Mouse (Mus musculus): ENCODE measurements around the gene Pde6h. TPM values are rescaled to one million over a fixed set of nuclear protein-coding genes. Genes with fewer than 3 reads are reported as not detected.

Gene Pde6h
- total RNA-seq, 4 experiments from 2014 or later, result not detected

GRCm38 (mm10) chr6:136910247-136910890, 13.3 kb upstream of the Pde6h start:
- no peak for DNase-seq (ENCODE audit: low spot score in 2 of 2)

DNA sequence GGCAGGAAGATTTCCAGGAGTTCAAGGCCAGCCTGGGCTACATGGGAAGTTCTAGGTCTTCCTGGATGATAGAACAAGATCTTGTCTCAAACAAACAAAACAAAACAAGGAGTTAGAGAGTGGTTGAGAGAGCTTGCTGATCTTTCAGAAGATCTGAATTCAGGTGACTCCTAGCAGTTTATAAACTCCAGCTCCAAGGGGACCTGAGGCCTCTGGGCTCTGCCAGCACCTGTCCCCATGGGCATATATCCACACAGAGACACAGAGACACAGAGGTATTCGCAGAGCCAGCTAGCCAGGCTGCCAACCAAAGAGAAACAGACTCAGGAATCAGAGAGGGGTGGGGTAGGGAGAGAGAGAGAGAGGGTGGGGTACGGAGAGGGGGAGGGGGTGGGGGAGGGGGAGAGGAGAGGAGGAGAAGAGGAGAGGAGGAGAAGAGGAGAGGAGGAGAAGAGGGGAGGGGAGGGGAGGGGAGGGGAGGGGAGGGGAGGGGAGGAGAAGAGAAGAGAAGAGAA, 10.8 kb upstream of the Pde6h start:
- DNase-seq (ENCODE audit: low spot score in 2 of 2), result no peak

GRCm38 (mm10) chr6:136913384-136914126, 10.1 kb upstream of the Pde6h start:
- peak in 1 of 2 experiments; percentile 21 for DNase-seq (ENCODE audit: low spot score in 2 of 2)

DNA sequence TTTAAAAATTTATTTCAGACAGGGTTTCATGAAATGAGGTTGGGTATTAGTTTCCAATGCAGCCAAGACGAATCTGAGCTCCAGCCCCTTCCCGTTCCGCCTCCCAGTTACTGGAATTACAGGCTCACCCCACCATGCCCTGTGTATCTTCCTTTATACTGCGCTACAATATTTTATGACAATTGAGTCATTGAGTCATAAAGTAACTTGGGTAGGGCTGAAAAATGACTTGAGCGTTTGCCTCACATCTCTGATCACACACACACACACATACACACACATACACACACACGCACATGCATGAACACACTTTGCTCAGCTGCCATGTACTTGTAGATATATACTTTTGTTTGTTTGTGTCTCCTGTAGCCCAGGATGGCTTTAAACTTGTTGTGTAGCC, 9.4 kb upstream of the Pde6h start:
- DNase-seq (ENCODE audit: low spot score in 2 of 2), result no peak

DNA sequence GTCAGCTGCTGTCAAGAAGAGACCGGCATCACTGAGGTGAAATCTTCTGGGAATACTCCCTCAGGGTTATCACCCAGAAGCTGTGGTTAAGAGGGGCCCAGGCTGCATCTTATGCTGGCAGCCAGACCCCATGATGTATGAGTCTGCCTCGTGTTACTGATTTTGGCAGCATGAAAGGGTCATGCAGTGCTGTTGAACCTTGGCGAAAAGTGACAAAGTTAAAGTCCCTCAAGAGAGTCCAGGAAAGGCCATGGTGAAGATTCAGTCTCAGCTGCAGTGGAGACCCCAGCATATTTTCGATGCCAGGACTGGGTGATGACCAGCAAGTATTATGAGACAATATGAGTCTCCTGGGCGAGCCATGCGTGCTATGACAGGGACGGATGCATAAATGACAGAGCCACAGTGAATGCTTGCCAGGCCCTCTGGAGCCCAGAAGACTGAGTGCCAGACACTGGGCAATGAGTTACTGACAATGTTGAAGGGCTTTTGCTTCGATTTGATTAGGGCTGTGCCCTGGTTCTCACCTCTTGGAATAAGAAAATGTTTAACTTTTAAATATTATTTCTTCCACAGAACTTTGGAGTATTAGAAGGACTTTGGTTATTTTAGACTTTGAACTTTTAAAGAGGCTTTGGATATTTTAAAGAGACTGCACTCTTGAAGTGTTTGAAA, 7.8 kb upstream of the Pde6h start:
- no peak for DNase-seq (ENCODE audit: low spot score in 2 of 2)

DNA sequence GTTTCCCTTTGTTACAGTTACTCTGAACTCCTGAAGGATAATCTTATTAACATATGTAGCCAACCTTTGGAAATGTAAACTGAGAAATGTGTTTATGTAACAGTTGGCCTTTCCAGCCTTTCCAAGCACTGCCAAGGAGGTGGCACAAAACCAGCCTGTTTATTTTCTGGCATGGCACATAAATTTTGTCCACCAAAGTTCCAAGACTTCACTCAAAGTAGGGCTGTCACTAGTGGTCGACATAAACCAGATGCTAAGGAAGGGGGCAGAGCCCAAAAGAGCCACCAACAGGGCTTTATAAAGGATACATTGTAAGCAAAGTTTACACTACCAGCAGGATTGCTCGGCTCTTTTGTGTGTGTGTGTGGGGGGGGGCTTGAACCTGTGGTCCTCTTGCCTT, 5.7 kb upstream of the Pde6h start:
- no peak for DNase-seq (ENCODE audit: low spot score in 2 of 2)

DNA sequence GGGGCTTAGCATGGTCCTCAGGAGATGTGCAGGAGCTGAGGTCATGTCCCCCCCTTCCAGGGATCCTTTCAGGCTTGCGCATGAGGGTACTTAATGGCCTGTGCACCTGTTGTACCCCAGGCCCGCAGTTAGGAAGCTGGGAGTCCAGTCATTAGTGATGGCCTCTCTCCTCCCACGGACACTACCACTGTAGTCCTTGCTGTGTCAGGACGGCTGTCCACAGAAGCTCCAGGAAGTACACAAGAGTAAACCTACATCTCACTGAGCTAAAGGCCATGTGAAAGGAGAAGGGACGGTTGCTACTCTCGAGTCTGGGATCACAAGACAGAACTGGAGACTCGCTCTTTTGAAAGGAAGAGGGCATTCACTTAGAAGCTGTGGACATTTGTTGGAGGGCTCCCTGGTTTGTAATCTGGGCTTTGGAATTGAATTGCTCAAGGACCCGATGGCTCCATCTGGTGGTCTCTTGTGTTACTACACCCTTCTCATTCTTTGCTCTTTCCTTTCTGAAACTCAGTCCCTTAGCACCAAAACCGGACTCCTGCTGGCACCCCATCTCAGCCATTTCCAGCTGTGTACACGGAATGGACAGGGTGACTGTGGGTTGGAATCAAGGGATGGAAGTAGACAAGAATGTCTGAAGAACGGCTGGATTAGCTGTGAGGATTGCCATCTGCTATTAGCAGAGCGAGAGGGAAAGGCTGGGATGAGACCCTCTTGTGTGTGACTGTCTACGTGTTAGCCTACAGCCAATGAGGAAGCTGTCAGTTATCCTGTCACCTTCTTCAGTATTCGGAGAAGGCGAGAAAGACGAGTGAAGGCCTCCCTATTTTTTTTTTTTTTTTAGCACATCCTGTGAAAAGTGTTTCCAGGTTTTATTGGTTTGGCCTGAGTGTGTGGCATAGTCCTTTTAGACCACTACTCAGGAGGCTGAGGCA, 3.0 kb upstream of the Pde6h start:
- peak; percentile 43 to 55 for DNase-seq (ENCODE audit: low spot score in 2 of 2)

GRCm38 (mm10) chr6:136921601-136922000, 2.0 kb upstream of the Pde6h start:
- DNase-seq (ENCODE audit: low spot score in 2 of 2), result no peak

GRCm38 (mm10) chr6:136922080-136922479, 1.6 kb upstream of the Pde6h start, which contains the start of gene Erp27:
TSS of gene Erp27 (minus strand) at chr6:136922180.
- DNase-seq (ENCODE audit: low spot score in 2 of 2), result no peak

DNA sequence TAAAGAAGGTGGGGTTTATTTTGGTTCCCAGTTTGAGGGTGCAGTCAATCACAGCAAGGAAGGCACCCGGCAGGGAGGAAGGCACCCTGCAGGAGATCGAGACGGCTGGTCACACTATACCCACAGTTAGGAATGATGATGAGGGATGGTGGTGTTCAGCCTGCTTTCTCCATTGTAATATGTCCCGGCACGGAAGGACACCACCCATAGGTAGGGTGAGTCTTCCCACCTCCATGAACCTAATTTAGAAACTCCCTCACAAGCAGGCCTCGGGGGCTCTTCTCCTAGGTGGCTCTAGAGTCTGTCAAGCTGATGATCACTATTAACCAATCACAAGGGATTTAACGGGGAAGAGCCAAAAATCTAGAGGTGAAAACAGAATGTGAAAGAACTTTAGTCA, 761 bp upstream of the Pde6h start:
- no peak for DNase-seq (ENCODE audit: low spot score in 2 of 2)

GRCm38 (mm10) chr6:136925049-136925448, 1.4 kb downstream of the Pde6h start:
- DNase-seq (ENCODE audit: low spot score in 2 of 2), result no peak

DNA sequence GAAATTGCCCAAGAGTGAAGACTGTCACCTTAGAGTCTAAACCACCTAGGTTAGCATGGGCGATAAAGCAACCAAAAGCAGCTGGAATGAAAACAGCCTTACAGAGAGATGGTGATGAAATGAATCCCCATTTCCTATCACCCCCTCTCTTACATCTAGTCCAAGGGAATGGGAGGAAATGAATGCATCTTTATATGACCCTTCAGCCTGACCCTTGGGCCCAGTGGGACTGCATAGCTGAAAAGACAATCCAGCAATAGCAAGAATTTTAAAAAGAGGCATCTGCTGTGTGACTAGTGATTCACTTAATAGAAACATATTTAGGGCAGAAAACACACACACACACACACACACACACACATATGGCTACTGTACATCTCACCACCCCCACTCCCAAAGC, 4.0 kb downstream of the Pde6h start:
- DNase-seq (ENCODE audit: low spot score in 2 of 2), result no peak

GRCm38 (mm10) chr6:136930677-136931076, 7.0 kb downstream of the Pde6h start:
- DNase-seq (ENCODE audit: low spot score in 2 of 2), result no peak

DNA sequence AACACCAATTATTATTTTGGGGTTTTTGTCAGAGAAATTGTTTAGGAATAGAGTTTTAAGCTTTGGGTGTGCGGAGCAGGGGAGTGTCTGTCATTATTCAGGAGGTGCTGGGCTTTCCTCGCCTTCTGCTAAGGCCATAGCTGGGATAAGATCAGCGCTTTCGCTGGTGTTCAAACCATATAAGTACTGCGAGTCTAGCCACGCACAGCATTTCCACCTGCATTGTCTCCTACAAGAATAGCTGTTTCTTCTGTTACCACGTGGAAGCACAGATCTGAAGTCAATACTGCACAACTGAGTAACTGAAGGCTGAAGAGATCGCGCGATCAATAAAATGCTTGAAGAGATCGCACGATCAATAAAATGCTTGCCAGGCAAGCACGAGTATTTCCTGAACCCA, 7.6 kb downstream of the Pde6h start:
- no peak for DNase-seq (ENCODE audit: low spot score in 2 of 2)

- no peak for DNase-seq (ENCODE audit: low spot score in 2 of 2)
These were observed 10.4 kb downstream of the Pde6h start for GRCm38 (mm10) chr6:136934068-136934467.

DNA sequence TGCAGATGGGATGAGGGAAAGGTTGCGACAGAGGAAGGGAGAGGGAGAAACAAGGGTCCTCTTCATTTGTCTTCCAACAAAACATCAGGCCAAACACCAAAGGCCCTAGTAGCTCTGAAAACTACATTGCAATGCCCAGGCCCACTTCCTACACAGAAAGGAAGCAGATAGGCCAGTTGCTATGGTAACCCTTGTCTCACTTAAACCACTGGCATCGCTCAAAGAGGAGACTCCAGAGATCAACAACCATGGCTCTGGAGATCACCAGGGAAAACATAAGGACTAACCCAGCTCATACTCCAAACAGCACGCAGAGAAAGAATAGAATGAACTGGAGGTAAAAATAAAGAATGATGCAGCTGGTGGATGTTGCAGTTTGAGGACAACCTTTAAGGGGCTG, 11.6 kb downstream of the Pde6h start:
- DNase-seq (ENCODE audit: low spot score in 2 of 2), result no peak

DNA sequence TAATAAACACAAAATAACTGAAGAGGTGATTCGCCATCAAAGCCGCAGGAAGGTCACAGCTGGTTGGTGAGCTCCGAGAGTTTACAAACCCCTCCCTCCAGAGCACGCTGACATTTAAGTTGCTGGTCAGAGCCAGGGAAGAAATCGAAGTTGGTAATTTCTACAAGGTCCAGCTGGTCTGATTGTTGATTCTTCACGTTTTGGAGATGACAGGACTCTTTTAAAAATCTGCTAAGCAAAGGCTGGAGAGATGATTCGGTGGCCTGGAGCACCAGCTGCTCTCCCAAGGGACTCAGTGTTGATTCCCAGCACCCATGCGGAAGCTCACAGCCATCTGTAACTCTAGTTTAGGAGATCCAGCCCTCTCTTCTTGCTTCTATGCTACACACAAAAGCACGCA, 12.7 kb downstream of the Pde6h start:
- DNase-seq (ENCODE audit: low spot score in 2 of 2), result no peak

- no peak for DNase-seq (ENCODE audit: low spot score in 2 of 2)
These were observed 13.5 kb downstream of the Pde6h start for GRCm38 (mm10) chr6:136937117-136937516.

- no peak for DNase-seq (ENCODE audit: low spot score in 2 of 2)
These were observed 14.9 kb downstream of the Pde6h start for GRCm38 (mm10) chr6:136938331-136939126.

Data from gastrocnemius, adult 8-10 months (tissue).